Mouse (Mus musculus) CH12.LX (cell line): ENCODE data around the gene Kifap3. TPM values are rescaled to one million over a fixed set of nuclear protein-coding genes. Genes with fewer than 3 reads are reported as not detected.

ENCODE experiments used
- DNase-seq: peaks from one replicate; pipeline ENCODE4 v3.0.0-alpha.2; 2013; ENCODE audit errors: extremely low read depth
- H3K27ac ChIP-seq: 2 replicates; pipeline ENCODE4 v1.5.1; 2012; ENCODE audit warnings: low read depth, mild to moderate bottlenecking, control low read depth, moderate library complexity; ENCODE audit not compliant: insufficient read depth
- H3K27me3 ChIP-seq: replicated peaks from 2 replicates; pipeline ENCODE3; 2012; ENCODE audit warnings: inconsistent platforms
- H3K36me3 ChIP-seq, 2 experiments: replicated peaks in 1 of 2; 2 replicates each; pipeline versions ENCODE3 to v1.6.1; 2012; ENCODE audit warnings: inconsistent platforms in 1 of 2, low read length in 1 of 2, mild to moderate bottlenecking in 1 of 2, mixed read lengths in 1 of 2, moderate library complexity in 1 of 2; ENCODE audit not compliant: control insufficient read depth in 1 of 2, insufficient read depth in 1 of 2
- H3K4me1 ChIP-seq, 2 experiments: 2 replicates each; pipeline ENCODE4 v1.6.1; 2012; ENCODE audit warnings: inconsistent platforms in 1 of 2, moderate library complexity in 1 of 2; ENCODE audit not compliant: insufficient read depth in 2 of 2, control insufficient read depth in 1 of 2
- H3K4me2 ChIP-seq: 2 replicates; pipeline ENCODE4 v1.6.1; 2012; ENCODE audit warnings: low read depth, mild to moderate bottlenecking, control low read depth; ENCODE audit not compliant: poor library complexity, insufficient read depth, severe bottlenecking
- H3K4me3 ChIP-seq, 3 experiments: fragments of 150-350 bp in 1 of 3; sonication (generic) in 1 of 3; replicated peaks in 1 of 3; 2 replicates each; pipeline versions ENCODE3 to v1.5.1; 2011 to 2012; ENCODE audit warnings: low read depth in 2 of 3, low read length in 2 of 3, mild to moderate bottlenecking in 2 of 3, moderate library complexity in 2 of 3, control low read depth in 1 of 3, improper control_type of control experiment in 1 of 3, inconsistent platforms in 1 of 3, mixed read lengths in 1 of 3; ENCODE audit not compliant: poor library complexity in 1 of 3
- H3K79me2 ChIP-seq: replicated peaks from 2 replicates; pipeline ENCODE4 v1.6.1; 2012; ENCODE audit warnings: mild to moderate bottlenecking, moderate library complexity; ENCODE audit not compliant: control insufficient read depth, poor library complexity, insufficient read depth, severe bottlenecking; ENCODE audit errors: extremely low read depth
- H3K9ac ChIP-seq: 2 replicates; pipeline ENCODE4 v1.6.1; 2012; ENCODE audit warnings: low read depth, mild to moderate bottlenecking, control low read depth, moderate library complexity; ENCODE audit not compliant: insufficient read depth
- H3K9me3 ChIP-seq: replicated peaks from 2 replicates; pipeline ENCODE3; 2012; ENCODE audit warnings: low read length, inconsistent platforms, mixed read lengths
- BHLHE40 ChIP-seq: IDR thresholded peaks from 2 replicates; pipeline ENCODE4 v1.6.1; 2011; ENCODE audit warnings: mild to moderate bottlenecking, low read depth, low read length, improper control_type of control experiment
- CTCF ChIP-seq, 2 experiments: IDR thresholded peaks in 1 of 2; conservative IDR thresholded peaks in 1 of 2; 2 replicates each; pipeline ENCODE4 v1.5.1; 2011 to 2012; ENCODE audit warnings: low read depth in 2 of 2, low read length in 2 of 2, improper control_type of control experiment in 1 of 2, inconsistent platforms in 1 of 2, mild to moderate bottlenecking in 1 of 2, moderate library complexity in 1 of 2
- EP300 ChIP-seq: IDR thresholded peaks from 2 replicates; pipeline ENCODE4 v1.6.1; 2011; ENCODE audit warnings: low read length, improper control_type of control experiment
- ETS1 ChIP-seq: conservative IDR thresholded peaks from 2 replicates; pipeline ENCODE4 v1.6.1; 2012; ENCODE audit warnings: low read depth, mild to moderate bottlenecking, inconsistent platforms, low read length, improper control_type of control experiment, moderate library complexity
- GABPA ChIP-seq: IDR thresholded peaks from 2 replicates; pipeline ENCODE4 v1.6.1; 2012; ENCODE audit warnings: low read depth, low read length, improper control_type of control experiment, inconsistent platforms; ENCODE audit not compliant: insufficient replicate concordance
- IRF4 ChIP-seq: IDR thresholded peaks from 2 replicates; pipeline ENCODE4 v1.6.1; 2014; ENCODE audit warnings: low read depth, mild to moderate bottlenecking, inconsistent platforms, low read length, improper control_type of control experiment
- JUN ChIP-seq: IDR thresholded peaks from 2 replicates; pipeline ENCODE4 v1.6.1; 2011; ENCODE audit warnings: low read depth, mild to moderate bottlenecking, low read length, improper control_type of control experiment, moderate library complexity; ENCODE audit not compliant: insufficient read depth
- MAFK ChIP-seq: IDR thresholded peaks from 2 replicates; pipeline ENCODE4 v1.6.1; 2011; ENCODE audit warnings: low read length, improper control_type of control experiment; ENCODE audit not compliant: insufficient replicate concordance
- MEF2A ChIP-seq: IDR thresholded peaks from 2 replicates; pipeline ENCODE4 v1.6.1; 2014; ENCODE audit warnings: low read depth, mild to moderate bottlenecking, inconsistent platforms, low read length, improper control_type of control experiment, borderline replicate concordance
- MYC ChIP-seq: IDR thresholded peaks from 2 replicates; pipeline ENCODE4 v1.6.1; 2011; ENCODE audit warnings: low read depth, mild to moderate bottlenecking, improper control_type of control experiment, low read length
- PAX5 ChIP-seq: IDR thresholded peaks from 2 replicates; pipeline ENCODE4 v1.6.1; 2012; ENCODE audit warnings: low read length, inconsistent platforms, mixed read lengths
- POLR2AphosphoS2 ChIP-seq: IDR thresholded peaks from 2 replicates; pipeline ENCODE4 v1.6.1; 2011; ENCODE audit warnings: low read depth, low read length, improper control_type of control experiment
- RAD21 ChIP-seq: IDR thresholded peaks from 2 replicates; pipeline ENCODE4 v1.6.1; 2011; ENCODE audit warnings: low read depth, mild to moderate bottlenecking, low read length, improper control_type of control experiment, moderate library complexity
- TBP ChIP-seq: conservative IDR thresholded peaks from 2 replicates; pipeline ENCODE4 v1.6.1; 2011; ENCODE audit warnings: low read depth, low read length, improper control_type of control experiment
- TCF12 ChIP-seq: IDR thresholded peaks from 2 replicates; pipeline ENCODE4 v1.6.1; 2014; ENCODE audit warnings: low read depth, mild to moderate bottlenecking, inconsistent platforms, low read length, improper control_type of control experiment
- ZC3H11A ChIP-seq: IDR thresholded peaks from 2 replicates; pipeline ENCODE4 v1.6.1; 2012; ENCODE audit warnings: low read depth, mild to moderate bottlenecking, inconsistent platforms, low read length, improper control_type of control experiment
- ZKSCAN1 ChIP-seq: IDR thresholded peaks from 2 replicates; pipeline ENCODE4 v1.6.1; 2012; ENCODE audit warnings: low read depth, inconsistent platforms, low read length, improper control_type of control experiment, borderline replicate concordance
- ZNF384 ChIP-seq: IDR thresholded peaks from 2 replicates; pipeline ENCODE4 v1.6.1; 2012; ENCODE audit warnings: low read depth, low read length, improper control_type of control experiment, inconsistent platforms
- dilution Hi-C: fragments of 300-500 bp; cut with MboI; formaldehyde crosslinking; loops from 2 replicates; pipeline ENCODE4 v1.14.3; 2020; ENCODE audit warnings: low sequenced_read_pairs; ENCODE audit not compliant: extremely low pct_unique_long_range_greater_than_20kb, extremely low pct_ligation_motif_present
- in situ Hi-C: fragments of 300-500 bp; cut with MboI; formaldehyde crosslinking; loops from 3 replicates; pipeline ENCODE4 v1.14.3; 2019; ENCODE audit warnings: low sequenced_read_pairs, low pct_ligation_motif_present, low pct_unique_long_range_greater_than_20kb, mixed read lengths
- polyA plus RNA-seq: library from polyadenylated mRNA; unstranded; fragments of >175 nt; gene quantifications from 2 replicates; pipeline ENCODE4 v1.2.1, GENCODE M21; 2012; ENCODE audit warnings: low read depth; ENCODE audit not compliant: insufficient read length
- total RNA-seq, 2 experiments: library from RNA; depleted of rRNA; stranded (reverse); fragments of 300-350 nt in 1 of 2; fragments of >200 nt in 1 of 2; gene quantifications; 2 replicates each; pipeline ENCODE4 v1.2.3; 2012 to 2014

The Kifap3 gene
- total and polyA plus RNA-seq, 3 experiments, result 0.08 to 0.10 TPM; not detected in 1

DNA sequence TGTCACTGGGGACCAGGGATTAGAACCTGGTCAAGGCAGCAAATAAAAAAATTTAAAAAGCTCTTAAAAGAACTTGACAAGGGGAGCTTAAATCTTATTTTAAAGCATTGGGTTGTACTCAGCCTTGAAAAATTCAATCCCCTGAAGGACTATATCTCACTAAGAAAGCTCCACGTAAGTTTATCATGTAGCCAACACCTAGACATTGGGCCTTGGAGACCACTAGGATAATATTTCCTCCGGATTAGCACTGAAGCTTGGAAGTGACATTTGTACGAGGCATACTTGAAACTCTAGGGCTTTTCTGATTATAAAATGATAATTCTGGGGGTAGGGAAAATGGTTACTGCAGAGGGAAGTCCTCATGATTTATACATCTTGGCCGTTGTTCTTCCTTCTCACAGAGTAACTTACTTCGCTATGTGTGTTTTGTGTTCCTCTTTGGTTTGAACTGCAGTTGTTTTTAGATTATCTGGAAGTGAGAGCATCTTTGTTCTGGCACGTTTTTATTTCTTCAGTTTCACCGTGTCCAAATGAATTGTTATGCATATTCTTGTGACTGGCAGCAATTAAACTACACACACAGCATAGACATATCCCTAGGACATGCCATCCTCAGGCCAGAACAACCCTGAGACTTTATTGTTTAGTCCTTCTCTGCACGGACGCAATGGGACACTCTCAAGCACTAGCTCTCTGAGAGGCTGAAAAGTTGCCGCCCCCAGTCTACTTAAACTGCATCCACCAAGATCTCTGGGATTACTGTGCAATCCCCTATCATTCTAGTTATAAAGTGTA lies 42.7 kb upstream of the Kifap3 start:
- H3K27me3 ChIP-seq, result no peaks in the 10 kb centered on the region
- dilution Hi-C loops, result no loop called here
- in situ Hi-C loops, result no loop called here
- H3K9me3 ChIP-seq, result peaks cover 4% of the 10 kb centered on the region
- H3K4me1 ChIP-seq, result no peaks in the 10 kb centered on the region
- no peak overlapping the region for H3K9ac ChIP-seq
- no peaks in the 10 kb centered on the region for H3K79me2 ChIP-seq
- H3K4me3 ChIP-seq, result no peak overlapping the region
- no peak overlapping the region for H3K27ac ChIP-seq
- no peak overlapping the region for H3K4me2 ChIP-seq
- DNase-seq, result no peak
- TF ChIP-seq MAFK (no peak), ZNF384 (no peak), POLR2AphosphoS2 (no peak), ETS1 (no peak), PAX5 (no peak)
- H3K36me3 ChIP-seq, result no peaks in the 10 kb centered on the region

GRCm38 (mm10) chr1:163737239-163737533 lies 42.2 kb upstream of the Kifap3 start:
- DNase-seq, result no peak
- dilution Hi-C loops, result no loop called here
- in situ Hi-C loops, result no loop called here

GRCm38 (mm10) chr1:163751360-163751992 lies 27.9 kb upstream of the Kifap3 start:
- Histone ChIP-seq H3K27me3 (no peaks in the 10 kb centered on the region), H3K79me2 (no peaks in the 10 kb centered on the region), H3K27ac (no peak overlapping the region), H3K9ac (no peak overlapping the region), H3K36me3 (no peaks in the 10 kb centered on the region), H3K4me1 (no peaks in the 10 kb centered on the region), H3K4me2 (no peak overlapping the region), H3K4me3 (no peak overlapping the region), H3K9me3 (no peaks in the 10 kb centered on the region)
- in situ Hi-C loops, result no loop called here
- TF ChIP-seq IRF4, result no peak
- no peak for TF ChIP-seq ZC3H11A
- no peak for TF ChIP-seq CTCF (conservative IDR thresholded peaks at IDR 0.05 in 1 of 2, IDR thresholded peaks at IDR 0.05 in 1 of 2; ENCODE audit: low read depth in 2 of 2, low read length in 2 of 2)
- TF ChIP-seq EP300, result no peak
- TF ChIP-seq ZKSCAN1, result no peak
- TF ChIP-seq ETS1, result no peak
- TF ChIP-seq RAD21, result no peak
- TF ChIP-seq MYC, result no peak
- no peak for TF ChIP-seq TBP
- no peak for DNase-seq
- dilution Hi-C loops, result no loop called here

More at GRCm38 (mm10) chr1:163737239-163737533, 42.2 kb upstream of the Kifap3 start:
- no peak overlapping the region for H3K4me3 ChIP-seq
- H3K4me2 ChIP-seq, result no peak overlapping the region
- no peaks in the 10 kb centered on the region for H3K79me2 ChIP-seq
- H3K27me3 ChIP-seq, result no peaks in the 10 kb centered on the region
- no peaks in the 10 kb centered on the region for H3K4me1 ChIP-seq
- H3K36me3 ChIP-seq, result no peaks in the 10 kb centered on the region
- no peak for TF ChIP-seq JUN
- no peak for TF ChIP-seq ETS1
- TF ChIP-seq MEF2A, result no peak
- no peak for TF ChIP-seq TCF12
- no peak for TF ChIP-seq BHLHE40
- no peak for TF ChIP-seq GABPA
- TF ChIP-seq CTCF (conservative IDR thresholded peaks at IDR 0.05 in 1 of 2, IDR thresholded peaks at IDR 0.05 in 1 of 2; ENCODE audit: low read depth in 2 of 2, low read length in 2 of 2), result no peak
- TF ChIP-seq RAD21, result no peak
- peaks cover under 1% of the 10 kb centered on the region for H3K9me3 ChIP-seq
- no peak overlapping the region for H3K27ac ChIP-seq
- H3K9ac ChIP-seq, result no peak overlapping the region
